Mouse (Mus musculus): ENCODE data around the gene Gabbr2.

DNA sequence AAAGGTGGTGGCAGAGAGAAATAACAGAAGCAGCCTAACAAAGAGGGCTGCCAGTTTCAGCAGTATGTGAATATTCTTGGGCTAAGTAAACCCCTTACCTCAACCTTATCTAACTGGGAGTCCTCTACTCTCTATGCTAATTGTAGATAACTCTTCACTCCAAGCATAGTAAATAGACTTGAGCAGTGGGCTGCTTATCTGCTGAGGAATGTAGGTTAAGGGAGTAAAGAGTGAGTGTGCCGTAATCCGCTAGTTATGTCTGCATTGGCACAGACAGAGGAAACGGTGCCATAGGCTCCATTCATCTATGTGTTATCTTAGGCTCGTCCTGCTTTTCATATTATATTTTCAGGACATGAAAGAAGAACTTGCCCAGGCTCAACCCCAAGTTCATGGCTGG, 129.0 kb downstream of the Gabbr2 start:
- TF ChIP-seq GATA1 (IDR thresholded peaks at IDR 0.05; ENCODE audit: borderline replicate concordance, low read length) = no peak
- TF ChIP-seq FLI1 (IDR thresholded peaks at IDR 0.05; ENCODE audit: low read length) = no peak

Data from megakaryocyte, embryonic 14.5 days (primary cell).